Mouse (Mus musculus): ENCODE data around the gene Ap1g2. TPM values are rescaled to one million over a fixed set of nuclear protein-coding genes. Genes with fewer than 3 reads are reported as not detected.

Ap1g2 gene
- polyA plus RNA-seq, 1 experiment from 2014 or later: 23.3 TPM

GRCm38 (mm10) chr14:55135676-55136075, 29.3 kb upstream of the Ap1g2 start:
- H3K27me3 ChIP-seq (ENCODE audit: insufficient read depth, low read length): no peaks in the 10 kb centered on the region
- H3K4me1 ChIP-seq (ENCODE audit: insufficient read depth, low read length): peaks cover 13% of the 10 kb centered on the region; the same call in 1 of the 2 replicates
- H3K4me3 ChIP-seq (ENCODE audit: low read length): no peak overlapping the region
- WGBS: 42% methylated on average over 8 of the region's 8 CpGs
- H3K27ac ChIP-seq (ENCODE audit: low read length): no peak overlapping the region
- H3K4me2 ChIP-seq (replicated peaks; ENCODE audit: low read depth, low read length): no peak overlapping the region
- no peaks in the 10 kb centered on the region for H3K9me3 ChIP-seq (ENCODE audit: low read length)
- H3K36me3 ChIP-seq (ENCODE audit: insufficient read depth, low read length): no peaks in the 10 kb centered on the region
- H3K9ac ChIP-seq (replicated peaks; ENCODE audit: low read length): no peak overlapping the region
- no peak for ATAC-seq (ENCODE audit: low FRiP score, low TSS enrichment)

DNA sequence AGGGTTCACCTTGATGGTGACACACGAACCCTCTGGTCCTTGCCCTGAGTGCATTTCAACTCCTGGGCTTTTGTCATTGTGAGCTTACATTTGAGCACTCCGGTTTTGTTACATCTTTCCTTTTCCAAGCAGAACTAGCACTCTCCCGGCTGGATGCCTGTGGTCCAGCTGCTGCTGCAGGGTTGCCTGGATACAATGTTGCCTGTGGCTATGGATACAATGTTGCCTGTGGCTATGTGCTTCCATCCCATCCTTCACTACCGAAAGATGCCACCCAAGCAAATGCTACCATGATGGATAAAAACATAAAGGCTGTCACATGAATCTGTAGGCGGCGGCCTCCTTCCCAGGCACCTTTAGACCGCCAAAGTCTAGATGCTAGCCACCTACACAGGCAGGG, 20.1 kb upstream of the Ap1g2 start:
- WGBS: 86% methylated on average over 7 of the region's 7 CpGs
- no peak for ATAC-seq (ENCODE audit: low FRiP score, low TSS enrichment)
- H3K27me3 ChIP-seq (ENCODE audit: insufficient read depth, low read length): no peaks in the 10 kb centered on the region
- no peak overlapping the region for H3K27ac ChIP-seq (ENCODE audit: low read length)
- no peak overlapping the region for H3K4me3 ChIP-seq (ENCODE audit: low read length)
- H3K36me3 ChIP-seq (ENCODE audit: insufficient read depth, low read length): no peaks in the 10 kb centered on the region
- H3K4me2 ChIP-seq (replicated peaks; ENCODE audit: low read depth, low read length): no peak overlapping the region
- H3K9me3 ChIP-seq (ENCODE audit: low read length): no peaks in the 10 kb centered on the region
- no peak overlapping the region for H3K9ac ChIP-seq (replicated peaks; ENCODE audit: low read length)
- peaks cover 6% of the 10 kb centered on the region for H3K4me1 ChIP-seq (ENCODE audit: insufficient read depth, low read length)

DNA sequence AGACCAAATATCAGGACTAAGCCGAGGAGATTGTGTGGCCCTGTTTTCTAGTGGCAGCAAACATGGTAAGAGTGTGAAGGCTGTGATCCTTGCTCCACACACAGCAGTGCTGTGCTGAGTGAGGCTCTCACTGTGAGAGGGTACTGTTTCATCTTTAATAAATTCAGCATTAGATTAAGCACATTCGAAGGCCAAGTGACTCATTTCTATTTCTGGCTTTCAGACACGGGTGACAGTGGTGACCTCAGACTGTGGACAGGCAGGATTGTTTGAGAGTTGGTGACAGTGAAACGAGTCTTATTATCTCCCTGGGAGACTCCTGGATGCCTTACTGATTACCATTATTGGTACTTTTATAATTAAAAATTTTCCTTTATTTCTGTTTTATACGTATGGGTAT, 19.3 kb upstream of the Ap1g2 start:
- H3K36me3 ChIP-seq (ENCODE audit: insufficient read depth, low read length): no peaks in the 10 kb centered on the region
- WGBS: 85% methylated on average over 5 of the region's 5 CpGs

GRCm38 (mm10) chr14:55122359-55122758, 16.0 kb upstream of the Ap1g2 start:
- no peaks in the 10 kb centered on the region for H3K36me3 ChIP-seq (ENCODE audit: insufficient read depth, low read length)
- no peak overlapping the region for H3K9ac ChIP-seq (replicated peaks; ENCODE audit: low read length)
- H3K4me2 ChIP-seq (replicated peaks; ENCODE audit: low read depth, low read length): peak overlapping the region; percentile 28
- no peak for ATAC-seq (ENCODE audit: low FRiP score, low TSS enrichment)
- no peaks in the 10 kb centered on the region for H3K9me3 ChIP-seq (ENCODE audit: low read length)
- H3K27me3 ChIP-seq (ENCODE audit: insufficient read depth, low read length): no peaks in the 10 kb centered on the region
- WGBS: 48% methylated on average over 8 of the region's 8 CpGs
- H3K4me3 ChIP-seq (ENCODE audit: low read length): peak overlapping the region; percentile 5; the same call in 1 of the 2 replicates
- H3K4me1 ChIP-seq (ENCODE audit: insufficient read depth, low read length): peaks cover 6% of the 10 kb centered on the region
- H3K27ac ChIP-seq (ENCODE audit: low read length): no peak overlapping the region

More for the DNA sequence above, 19.3 kb upstream of the Ap1g2 start:
- Histone ChIP-seq H3K9ac (replicated peaks; ENCODE audit: low read length) (no peak overlapping the region), H3K27ac (ENCODE audit: low read length) (no peak overlapping the region), H3K4me2 (replicated peaks; ENCODE audit: low read depth, low read length) (no peak overlapping the region), H3K27me3 (ENCODE audit: insufficient read depth, low read length) (no peaks in the 10 kb centered on the region), H3K4me3 (ENCODE audit: low read length) (no peak overlapping the region), H3K4me1 (ENCODE audit: insufficient read depth, low read length) (peaks cover 6% of the 10 kb centered on the region), H3K9me3 (ENCODE audit: low read length) (no peaks in the 10 kb centered on the region)
- ATAC-seq (ENCODE audit: low FRiP score, low TSS enrichment): no peak

DNA sequence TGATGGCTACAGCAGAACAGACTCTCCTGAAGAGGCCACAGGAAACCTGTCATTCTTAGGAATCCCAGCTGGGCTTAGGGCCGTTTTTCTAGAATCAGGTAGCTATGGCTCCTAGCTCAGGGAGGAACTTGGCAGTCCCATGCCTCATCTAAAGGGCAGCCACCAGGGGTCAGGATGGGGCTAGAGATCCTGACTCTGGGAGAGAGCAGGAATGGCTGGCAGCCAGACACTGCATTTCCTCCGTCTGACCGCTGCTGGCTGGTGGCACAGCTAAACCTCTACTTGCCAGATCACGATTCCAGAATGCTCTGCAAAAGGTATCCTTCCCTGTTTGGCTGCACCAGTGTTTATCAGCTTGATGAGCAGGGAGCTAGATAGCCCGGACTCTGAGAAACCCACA, 15.6 kb upstream of the Ap1g2 start:
- Histone ChIP-seq H3K4me2 (replicated peaks; ENCODE audit: low read depth, low read length) (peak overlapping the region; percentile 28), H3K4me3 (ENCODE audit: low read length) (peak overlapping the region; percentile 5; the same call in 1 of the 2 replicates), H3K4me1 (ENCODE audit: insufficient read depth, low read length) (peaks cover 6% of the 10 kb centered on the region), H3K9ac (replicated peaks; ENCODE audit: low read length) (no peak overlapping the region), H3K9me3 (ENCODE audit: low read length) (no peaks in the 10 kb centered on the region), H3K27me3 (ENCODE audit: insufficient read depth, low read length) (no peaks in the 10 kb centered on the region), H3K27ac (ENCODE audit: low read length) (no peak overlapping the region), H3K36me3 (ENCODE audit: insufficient read depth, low read length) (no peaks in the 10 kb centered on the region)
- peak; percentile 92 for ATAC-seq (ENCODE audit: low FRiP score, low TSS enrichment)
- WGBS: 6% methylated on average over 5 of the region's 5 CpGs

- WGBS: 77% methylated on average over 4 of the region's 4 CpGs
- Histone ChIP-seq H3K4me1 (ENCODE audit: insufficient read depth, low read length) (peaks cover 20% of the 10 kb centered on the region), H3K9ac (replicated peaks; ENCODE audit: low read length) (no peak overlapping the region), H3K4me3 (ENCODE audit: low read length) (no peak overlapping the region), H3K27ac (ENCODE audit: low read length) (no peak overlapping the region), H3K36me3 (ENCODE audit: insufficient read depth, low read length) (no peaks in the 10 kb centered on the region), H3K4me2 (replicated peaks; ENCODE audit: low read depth, low read length) (no peak overlapping the region), H3K27me3 (ENCODE audit: insufficient read depth, low read length) (peaks cover 14% of the 10 kb centered on the region), H3K9me3 (ENCODE audit: low read length) (no peaks in the 10 kb centered on the region)
- ATAC-seq (ENCODE audit: low FRiP score, low TSS enrichment): no peak
Measured at GRCm38 (mm10) chr14:55119421-55120134, 13.2 kb upstream of the Ap1g2 start.

- no peaks in the 10 kb centered on the region for H3K36me3 ChIP-seq (ENCODE audit: insufficient read depth, low read length)
- H3K27ac ChIP-seq (ENCODE audit: low read length): no peak overlapping the region
- H3K4me3 ChIP-seq (ENCODE audit: low read length): no peak overlapping the region
- WGBS: 79% methylated on average over 4 of the region's 4 CpGs
- ATAC-seq (ENCODE audit: low FRiP score, low TSS enrichment): no peak
- H3K9ac ChIP-seq (replicated peaks; ENCODE audit: low read length): no peak overlapping the region
- peaks cover 26% of the 10 kb centered on the region for H3K4me1 ChIP-seq (ENCODE audit: insufficient read depth, low read length)
- H3K4me2 ChIP-seq (replicated peaks; ENCODE audit: low read depth, low read length): no peak overlapping the region
- H3K27me3 ChIP-seq (ENCODE audit: insufficient read depth, low read length): peaks cover 21% of the 10 kb centered on the region
- H3K9me3 ChIP-seq (ENCODE audit: low read length): no peaks in the 10 kb centered on the region
Measured at GRCm38 (mm10) chr14:55118852-55119251, 12.5 kb upstream of the Ap1g2 start.

DNA sequence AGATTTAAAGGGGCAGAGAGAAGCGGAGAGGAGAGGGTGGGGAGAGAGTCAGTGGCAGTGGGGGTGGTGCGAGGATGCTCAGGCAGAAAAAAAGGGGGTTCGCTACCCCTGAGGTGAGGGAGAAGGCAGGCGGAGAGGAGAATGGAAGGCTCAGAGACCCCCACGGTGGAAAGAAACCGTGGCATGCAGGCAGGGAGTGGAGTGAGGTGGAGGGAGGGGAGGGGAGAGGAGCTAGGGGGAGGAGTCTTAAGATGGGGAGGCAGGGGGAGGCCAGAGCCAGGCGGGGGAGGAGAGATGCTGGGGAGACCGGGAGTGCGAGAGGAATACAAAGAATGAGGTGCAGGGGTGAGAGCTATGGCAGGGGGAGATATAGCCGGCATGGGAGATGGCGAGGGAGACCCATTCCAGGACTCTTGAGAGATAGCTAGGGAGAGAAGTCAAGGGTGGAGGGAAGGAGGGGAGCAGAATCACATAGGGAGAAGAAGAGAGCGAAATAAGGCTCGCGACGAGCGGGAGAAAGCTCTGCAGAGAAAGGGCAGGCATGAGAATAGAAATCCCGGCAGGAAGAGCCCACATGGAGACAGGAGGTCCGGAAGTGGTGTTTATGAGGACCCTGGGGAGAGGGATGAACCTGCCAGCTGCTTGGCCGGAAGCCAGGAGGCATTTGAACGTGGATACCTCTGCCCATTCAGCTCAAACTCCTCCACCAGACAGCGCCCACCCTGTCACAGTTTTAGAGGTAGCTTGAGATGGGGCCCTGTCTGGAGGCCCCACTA, 10.2 kb upstream of the Ap1g2 start, which contains the start of gene Jph4:
TSS of gene Jph4 (minus strand) at position 511 of the 776 bp plus-strand sequence.
- H3K27me3 ChIP-seq (ENCODE audit: insufficient read depth, low read length): peaks cover 38% of the 10 kb centered on the region
- ATAC-seq (ENCODE audit: low FRiP score, low TSS enrichment): peak; percentile 10; the same call in 1 of the 2 replicates
- H3K27ac ChIP-seq (ENCODE audit: low read length): no peak within 1 kb of the TSS
- no peaks in the 10 kb centered on the region for H3K36me3 ChIP-seq (ENCODE audit: insufficient read depth, low read length)
- peak within 1 kb of the TSS; percentile 100 for H3K4me2 ChIP-seq (replicated peaks; ENCODE audit: low read depth, low read length)
- 4% methylated on average over 21 of the region's 21 CpGs for WGBS
- peaks cover 20% of the 10 kb centered on the region for H3K4me1 ChIP-seq (ENCODE audit: insufficient read depth, low read length)
- H3K4me3 ChIP-seq (ENCODE audit: low read length): peak within 1 kb of the TSS; percentile 62
- no peak within 1 kb of the TSS for H3K9ac ChIP-seq (replicated peaks; ENCODE audit: low read length)
- no peaks in the 10 kb centered on the region for H3K9me3 ChIP-seq (ENCODE audit: low read length)

GRCm38 (mm10) chr14:55115846-55116245, 9.5 kb upstream of the Ap1g2 start:
- Histone ChIP-seq H3K4me1 (ENCODE audit: insufficient read depth, low read length) (peaks cover 20% of the 10 kb centered on the region), H3K27me3 (ENCODE audit: insufficient read depth, low read length) (peaks cover 40% of the 10 kb centered on the region), H3K36me3 (ENCODE audit: insufficient read depth, low read length) (no peaks in the 10 kb centered on the region), H3K4me3 (ENCODE audit: low read length) (peak overlapping the region; percentile 62), H3K4me2 (replicated peaks; ENCODE audit: low read depth, low read length) (peak overlapping the region; percentile 100), H3K27ac (ENCODE audit: low read length) (no peak overlapping the region), H3K9ac (replicated peaks; ENCODE audit: low read length) (no peak overlapping the region), H3K9me3 (ENCODE audit: low read length) (no peaks in the 10 kb centered on the region)
- no peak for ATAC-seq (ENCODE audit: low FRiP score, low TSS enrichment)
- under 1% methylated on average over 8 of the region's 8 CpGs for WGBS

Measured in kidney, embryonic 16.5 days (tissue).